Mouse (Mus musculus): ENCODE results near the gene Sptbn4. TPM values are rescaled to one million over a fixed set of nuclear protein-coding genes. Genes with fewer than 3 reads are reported as not detected.

The Sptbn4 gene
- polyA plus RNA-seq, 1 experiment from 2014 or later, result 0.30 TPM

DNA sequence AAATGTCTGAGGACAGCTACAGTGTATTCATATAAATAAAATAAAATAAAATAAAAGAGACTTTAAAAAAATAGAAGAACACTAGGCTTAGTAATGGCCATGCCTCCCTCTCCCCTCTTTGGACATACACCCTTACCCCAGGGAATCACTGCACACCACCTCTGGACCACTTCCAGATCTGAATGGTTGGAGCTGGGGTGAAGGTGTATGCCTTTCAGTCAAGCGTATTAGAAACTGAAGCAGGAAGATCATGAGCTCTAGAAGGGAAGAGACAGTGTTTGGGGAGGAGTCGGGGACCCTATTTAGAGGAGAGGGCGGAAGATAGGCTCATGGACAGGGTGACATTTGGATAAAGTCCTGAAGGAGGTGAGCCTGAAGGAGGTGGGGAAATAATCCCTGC is 33.0 kb upstream of the Sptbn4 start:
- no peaks in the 10 kb centered on the region for H3K9me3 ChIP-seq (replicated peaks; ENCODE audit: control insufficient read depth, low read length)
- peak overlapping the region; percentile 86 for H3K27ac ChIP-seq (ENCODE audit: low read depth, low read length)
- WGBS (ENCODE audit: insufficient replicate concordance), result 68% methylated on average over 3 of the region's 3 CpGs
- H3K4me3 ChIP-seq (ENCODE audit: low read depth, low read length), result no peak overlapping the region
- peak overlapping the region; percentile 71; the same call in 1 of the 2 replicates for H3K4me2 ChIP-seq
- ATAC-seq (replicated peaks; ENCODE audit: insufficient number of reproducible peaks, low FRiP score, low TSS enrichment), result no peak
- H3K4me1 ChIP-seq (ENCODE audit: control insufficient read depth, insufficient read depth, low read length), result peaks cover 12% of the 10 kb centered on the region; the same call in 1 of the 2 replicates
- H3K27me3 ChIP-seq (ENCODE audit: control insufficient read depth, insufficient read depth, low read length), result no peaks in the 10 kb centered on the region
- no peak overlapping the region for H3K9ac ChIP-seq (ENCODE audit: low read depth, low read length)
- peaks cover 4% of the 10 kb centered on the region; the same call in 1 of the 2 replicates for H3K36me3 ChIP-seq (ENCODE audit: control insufficient read depth, insufficient read depth, low read length)

DNA sequence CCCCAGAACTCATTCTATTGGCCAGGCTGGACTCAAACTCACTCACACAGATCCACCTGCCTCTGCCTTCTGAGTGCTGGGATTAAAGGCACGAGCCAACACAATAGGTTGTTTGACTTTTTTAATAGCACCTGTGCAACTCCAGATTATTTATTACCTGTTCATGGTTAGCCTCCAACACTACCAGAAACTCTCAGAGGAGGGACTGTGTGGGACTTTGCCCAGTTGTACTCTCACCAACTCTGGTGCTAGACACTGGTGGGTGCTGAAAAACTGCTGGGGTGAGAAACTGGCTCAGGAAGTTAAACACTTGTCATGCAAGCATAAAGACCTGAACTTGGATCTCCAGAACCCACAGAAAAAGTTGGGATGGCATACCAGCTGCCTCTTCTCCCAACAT is 32.3 kb upstream of the Sptbn4 start:
- H3K27ac ChIP-seq (ENCODE audit: low read depth, low read length), result no peak overlapping the region
- no peak overlapping the region for H3K4me2 ChIP-seq
- H3K27me3 ChIP-seq (ENCODE audit: control insufficient read depth, insufficient read depth, low read length), result no peaks in the 10 kb centered on the region
- ATAC-seq (replicated peaks; ENCODE audit: insufficient number of reproducible peaks, low FRiP score, low TSS enrichment), result no peak
- H3K9me3 ChIP-seq (replicated peaks; ENCODE audit: control insufficient read depth, low read length), result no peaks in the 10 kb centered on the region
- no peak overlapping the region for H3K4me3 ChIP-seq (ENCODE audit: low read depth, low read length)
- H3K4me1 ChIP-seq (ENCODE audit: control insufficient read depth, insufficient read depth, low read length), result peaks cover 18% of the 10 kb centered on the region; the same call in 1 of the 2 replicates
- H3K36me3 ChIP-seq (ENCODE audit: control insufficient read depth, insufficient read depth, low read length), result peaks cover 4% of the 10 kb centered on the region; the same call in 1 of the 2 replicates
- no peak overlapping the region for H3K9ac ChIP-seq (ENCODE audit: low read depth, low read length)
- 83% methylated on average over 1 of the region's 1 CpGs for WGBS (ENCODE audit: insufficient replicate concordance)

DNA sequence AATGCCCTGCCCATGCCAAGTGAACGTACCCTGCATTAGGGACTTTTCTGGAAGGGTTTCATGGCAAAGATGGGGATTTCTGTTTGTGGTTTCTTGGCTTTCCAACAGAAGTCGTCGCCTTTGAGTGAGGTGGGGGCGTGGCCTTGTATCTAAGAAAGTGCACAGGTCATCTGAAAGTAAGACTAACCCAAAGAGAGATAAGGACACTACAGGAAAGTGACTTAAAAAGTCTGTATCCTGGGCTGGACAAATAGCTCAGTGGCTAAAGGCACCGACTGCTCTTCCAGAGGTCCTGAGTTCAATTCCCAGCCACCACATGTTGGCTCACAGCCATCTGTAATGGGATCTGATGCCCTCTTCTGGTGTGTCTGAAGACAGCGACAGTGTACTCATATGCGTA is 31.1 kb upstream of the Sptbn4 start:
- peaks cover 4% of the 10 kb centered on the region; the same call in 1 of the 2 replicates for H3K36me3 ChIP-seq (ENCODE audit: control insufficient read depth, insufficient read depth, low read length)
- no peaks in the 10 kb centered on the region for H3K27me3 ChIP-seq (ENCODE audit: control insufficient read depth, insufficient read depth, low read length)
- H3K27ac ChIP-seq (ENCODE audit: low read depth, low read length), result no peak overlapping the region
- no peaks in the 10 kb centered on the region for H3K9me3 ChIP-seq (replicated peaks; ENCODE audit: control insufficient read depth, low read length)
- peaks cover 18% of the 10 kb centered on the region; the same call in 1 of the 2 replicates for H3K4me1 ChIP-seq (ENCODE audit: control insufficient read depth, insufficient read depth, low read length)
- H3K9ac ChIP-seq (ENCODE audit: low read depth, low read length), result no peak overlapping the region
- WGBS (ENCODE audit: insufficient replicate concordance), result 76% methylated on average over 7 of the region's 7 CpGs
- no peak overlapping the region for H3K4me3 ChIP-seq (ENCODE audit: low read depth, low read length)
- no peak overlapping the region for H3K4me2 ChIP-seq
- no peak for ATAC-seq (replicated peaks; ENCODE audit: insufficient number of reproducible peaks, low FRiP score, low TSS enrichment)

DNA sequence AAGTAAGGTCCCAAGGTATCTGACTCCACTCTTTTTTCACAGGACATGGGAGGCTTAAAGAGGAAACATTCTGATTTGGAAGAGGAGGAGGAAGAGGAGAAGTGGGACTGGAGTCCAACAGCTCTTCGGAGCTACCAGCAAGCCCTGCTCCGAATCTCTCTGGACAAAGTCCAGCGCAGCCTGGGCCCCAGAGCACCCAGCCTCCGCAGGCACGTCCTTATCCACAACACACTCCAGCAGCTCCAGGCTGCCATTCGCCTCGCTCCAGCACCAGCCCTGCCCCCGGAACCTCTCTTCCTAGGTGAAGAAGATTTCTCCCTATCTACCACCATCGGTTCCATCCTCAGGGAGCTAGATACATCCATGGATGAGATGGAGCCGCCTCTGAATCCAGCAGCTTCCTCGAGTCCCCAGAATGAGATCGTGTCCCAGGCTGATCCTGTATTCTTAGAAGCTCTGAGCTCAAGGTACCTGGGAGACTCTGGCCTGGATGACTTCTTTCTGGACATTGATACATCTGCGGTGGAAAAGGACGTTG is 28.7 kb upstream of the Sptbn4 start:
- H3K4me1 ChIP-seq (ENCODE audit: control insufficient read depth, insufficient read depth, low read length), result peaks cover 20% of the 10 kb centered on the region; the same call in 1 of the 2 replicates
- H3K27me3 ChIP-seq (ENCODE audit: control insufficient read depth, insufficient read depth, low read length), result no peaks in the 10 kb centered on the region
- no peak for ATAC-seq (replicated peaks; ENCODE audit: insufficient number of reproducible peaks, low FRiP score, low TSS enrichment)
- H3K9ac ChIP-seq (ENCODE audit: low read depth, low read length), result no peak overlapping the region
- H3K27ac ChIP-seq (ENCODE audit: low read depth, low read length), result no peak overlapping the region
- peaks cover 4% of the 10 kb centered on the region; the same call in 1 of the 2 replicates for H3K36me3 ChIP-seq (ENCODE audit: control insufficient read depth, insufficient read depth, low read length)
- H3K4me3 ChIP-seq (ENCODE audit: low read depth, low read length), result no peak overlapping the region
- WGBS (ENCODE audit: insufficient replicate concordance), result 90% methylated on average over 14 of the region's 14 CpGs
- no peak overlapping the region for H3K4me2 ChIP-seq
- no peaks in the 10 kb centered on the region for H3K9me3 ChIP-seq (replicated peaks; ENCODE audit: control insufficient read depth, low read length)

DNA sequence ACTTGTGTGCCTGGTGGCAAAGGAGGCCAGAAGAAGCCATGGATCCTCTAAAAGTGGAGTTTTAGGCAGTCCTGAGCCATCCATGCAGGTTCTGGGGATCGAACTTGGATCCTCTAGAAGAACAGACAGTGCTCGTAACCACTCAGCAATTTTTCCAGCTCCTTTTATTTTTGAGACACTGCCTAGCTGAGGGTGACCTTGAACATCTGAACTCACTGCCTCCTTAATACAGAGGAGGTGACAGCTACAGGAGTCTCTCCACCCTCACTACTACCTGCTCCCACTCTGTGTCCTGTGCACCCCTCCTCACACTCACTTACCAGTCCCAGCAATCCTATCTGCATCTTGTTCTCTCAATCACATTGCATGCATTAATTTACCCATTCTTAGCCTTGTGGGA is 28.1 kb upstream of the Sptbn4 start:
- Histone ChIP-seq H3K9me3 (replicated peaks; ENCODE audit: control insufficient read depth, low read length) (no peaks in the 10 kb centered on the region), H3K27me3 (ENCODE audit: control insufficient read depth, insufficient read depth, low read length) (no peaks in the 10 kb centered on the region), H3K36me3 (ENCODE audit: control insufficient read depth, insufficient read depth, low read length) (peaks cover 4% of the 10 kb centered on the region; the same call in 1 of the 2 replicates), H3K27ac (ENCODE audit: low read depth, low read length) (no peak overlapping the region), H3K4me2 (peak overlapping the region; percentile 81), H3K4me1 (ENCODE audit: control insufficient read depth, insufficient read depth, low read length) (peaks cover 14% of the 10 kb centered on the region; the same call in 1 of the 2 replicates), H3K9ac (ENCODE audit: low read depth, low read length) (0 out of 2 replicates have a peak overlapping the region, but pooled peaks have one; percentile 16), H3K4me3 (ENCODE audit: low read depth, low read length) (peak overlapping the region; percentile 85)
- whole genome bisulfite sequencing (ENCODE audit: insufficient replicate concordance), result 89% methylated on average over 2 of the region's 2 CpGs
- ATAC-seq (replicated peaks; ENCODE audit: insufficient number of reproducible peaks, low FRiP score, low TSS enrichment), result no peak

DNA sequence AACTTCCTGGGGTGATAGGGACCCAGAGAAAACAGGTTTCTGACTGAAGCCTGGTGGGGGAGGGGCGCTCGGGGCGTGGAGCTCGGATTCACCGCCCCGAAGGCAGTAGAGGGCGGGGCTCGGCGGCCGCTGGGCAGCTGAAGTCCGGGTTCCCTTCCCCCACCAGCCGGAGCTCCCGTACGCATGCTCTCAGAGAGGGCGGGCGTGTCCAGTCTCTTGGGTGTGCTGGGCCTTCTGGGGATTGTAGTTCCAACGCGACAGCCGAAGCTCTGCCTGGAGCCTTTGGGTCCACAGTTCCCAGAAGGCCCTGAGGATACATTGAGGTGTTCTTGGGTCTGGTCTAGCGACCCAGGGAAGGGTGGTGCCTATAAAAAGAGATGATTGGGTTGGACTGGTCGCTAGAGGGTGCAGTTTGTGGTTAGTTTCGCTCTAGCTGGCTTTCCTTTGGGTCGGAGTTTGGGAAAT is 27.0 kb upstream of the Sptbn4 start:
- Histone ChIP-seq H3K27me3 (ENCODE audit: control insufficient read depth, insufficient read depth, low read length) (no peaks in the 10 kb centered on the region), H3K4me2 (peak overlapping the region; percentile 81), H3K27ac (ENCODE audit: low read depth, low read length) (peak overlapping the region; percentile 92), H3K36me3 (ENCODE audit: control insufficient read depth, insufficient read depth, low read length) (peaks cover 4% of the 10 kb centered on the region; the same call in 1 of the 2 replicates), H3K4me3 (ENCODE audit: low read depth, low read length) (peak overlapping the region; percentile 85), H3K9me3 (replicated peaks; ENCODE audit: control insufficient read depth, low read length) (no peaks in the 10 kb centered on the region), H3K4me1 (ENCODE audit: control insufficient read depth, insufficient read depth, low read length) (peaks cover 14% of the 10 kb centered on the region; the same call in 1 of the 2 replicates), H3K9ac (ENCODE audit: low read depth, low read length) (peak overlapping the region; percentile 87)
- 0% methylated on average over 23 of the region's 23 CpGs for WGBS (ENCODE audit: insufficient replicate concordance)
- ATAC-seq (replicated peaks; ENCODE audit: insufficient number of reproducible peaks, low FRiP score, low TSS enrichment), result peak; percentile 88

DNA sequence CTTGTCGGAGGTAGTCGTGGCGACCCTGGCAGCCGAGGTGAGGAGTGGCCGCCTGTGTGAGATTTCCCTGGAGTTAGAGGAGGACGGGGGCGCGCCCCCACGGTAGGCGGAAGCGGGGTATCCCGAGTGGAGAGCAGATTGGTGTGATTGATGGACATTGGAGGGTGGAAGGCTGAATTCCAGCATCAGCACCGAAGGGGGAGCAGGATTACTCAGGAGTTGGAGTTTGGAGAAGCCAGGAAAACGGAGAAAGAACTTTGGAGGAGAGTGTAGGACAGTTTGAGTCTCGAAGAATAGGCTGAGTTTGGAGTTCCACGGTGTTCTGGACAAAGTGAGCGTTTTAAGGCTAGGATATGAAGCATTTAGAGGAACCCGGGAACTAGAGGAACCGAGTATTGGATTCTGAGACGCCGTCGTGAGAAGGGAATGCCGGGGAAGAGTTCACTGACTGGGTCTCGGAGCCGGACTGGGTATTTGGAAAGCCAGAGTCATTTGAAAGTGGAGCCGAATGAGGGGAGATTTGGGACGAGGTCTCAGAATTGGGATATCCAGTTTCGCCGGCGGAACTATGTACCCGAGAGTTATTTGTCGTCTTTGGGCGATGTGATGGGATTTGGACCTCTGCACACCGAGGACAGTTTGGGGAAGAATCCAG is 26.5 kb upstream of the Sptbn4 start:
- ATAC-seq (replicated peaks; ENCODE audit: insufficient number of reproducible peaks, low FRiP score, low TSS enrichment), result no peak
- Histone ChIP-seq H3K27me3 (ENCODE audit: control insufficient read depth, insufficient read depth, low read length) (no peaks in the 10 kb centered on the region), H3K36me3 (ENCODE audit: control insufficient read depth, insufficient read depth, low read length) (peaks cover 4% of the 10 kb centered on the region; the same call in 1 of the 2 replicates), H3K4me2 (peak overlapping the region; percentile 81), H3K4me3 (ENCODE audit: low read depth, low read length) (peak overlapping the region; percentile 85), H3K9me3 (replicated peaks; ENCODE audit: control insufficient read depth, low read length) (no peaks in the 10 kb centered on the region), H3K27ac (ENCODE audit: low read depth, low read length) (peak overlapping the region; percentile 92), H3K9ac (ENCODE audit: low read depth, low read length) (peak overlapping the region; percentile 87), H3K4me1 (ENCODE audit: control insufficient read depth, insufficient read depth, low read length) (peaks cover 14% of the 10 kb centered on the region; the same call in 1 of the 2 replicates)
- WGBS (ENCODE audit: insufficient replicate concordance), result under 1% methylated on average over 34 of the region's 34 CpGs

DNA sequence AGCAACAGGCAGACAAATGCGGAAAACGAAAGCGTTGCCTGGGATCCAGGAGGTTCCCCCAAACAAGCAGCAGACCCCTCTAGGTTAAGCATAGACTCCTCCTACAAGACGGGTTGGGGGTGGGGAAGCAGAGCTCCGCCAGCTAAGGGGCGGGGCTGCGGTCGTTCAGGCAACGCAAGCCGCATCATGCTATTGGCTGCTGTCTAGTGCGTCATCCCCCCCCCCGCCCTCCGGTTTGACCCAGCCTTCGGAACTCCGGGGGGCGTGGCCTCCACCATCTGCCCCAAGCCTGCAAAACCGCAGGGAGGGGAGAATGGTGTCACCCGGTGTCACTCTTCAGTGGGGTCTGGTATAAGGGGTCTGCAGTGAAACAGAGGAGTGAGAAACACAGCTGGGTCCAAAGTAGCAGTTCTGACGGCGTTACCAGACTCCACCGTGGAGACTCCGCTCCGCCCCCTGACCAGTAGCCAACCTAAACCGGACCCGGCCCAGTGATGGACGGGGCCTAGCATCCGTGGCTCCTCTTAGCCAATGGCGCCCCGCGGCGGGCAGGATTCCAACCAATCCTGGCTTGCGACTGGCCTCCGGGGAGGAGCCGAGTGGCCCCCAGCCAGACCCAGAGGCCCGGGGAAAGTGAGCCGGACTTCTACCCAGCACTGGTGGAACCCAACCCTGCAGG is 25.8 kb upstream of the Sptbn4 start, which contains the start of gene Sertad3:
TSS of gene Sertad3 (plus strand) at position 613 of the 679 bp plus-strand sequence.
- Histone ChIP-seq H3K4me2 (peak within 1 kb of the TSS; percentile 81), H3K36me3 (ENCODE audit: control insufficient read depth, insufficient read depth, low read length) (peaks cover 4% of the 10 kb centered on the region; the same call in 1 of the 2 replicates), H3K9ac (ENCODE audit: low read depth, low read length) (peak within 1 kb of the TSS; percentile 87), H3K9me3 (replicated peaks; ENCODE audit: control insufficient read depth, low read length) (no peaks in the 10 kb centered on the region), H3K27me3 (ENCODE audit: control insufficient read depth, insufficient read depth, low read length) (no peaks in the 10 kb centered on the region), H3K4me1 (ENCODE audit: control insufficient read depth, insufficient read depth, low read length) (peaks cover 14% of the 10 kb centered on the region; the same call in 1 of the 2 replicates), H3K4me3 (ENCODE audit: low read depth, low read length) (peak within 1 kb of the TSS; percentile 85), H3K27ac (ENCODE audit: low read depth, low read length) (peak within 1 kb of the TSS; percentile 92)
- ATAC-seq (replicated peaks; ENCODE audit: insufficient number of reproducible peaks, low FRiP score, low TSS enrichment), result peak; percentile 93
- WGBS (ENCODE audit: insufficient replicate concordance), result under 1% methylated on average over 36 of the region's 36 CpGs
